Mouse (Mus musculus) C2C12 (cell line): ENCODE measurements around the gene Akap8.

Experiments used
- CTCF ChIP-seq: IDR thresholded peaks from one replicate; pipeline ENCODE4 v1.5.1; 2011; ENCODE audit not compliant: control insufficient read depth, insufficient read depth, insufficient read length
- MAX ChIP-seq: IDR thresholded peaks from one replicate; pipeline ENCODE4 v1.6.1; 2011; ENCODE audit warnings: mild to moderate bottlenecking, control low read depth
- MYOD1 ChIP-seq: IDR thresholded peaks from one replicate; pipeline ENCODE4 v1.6.1; 2011; ENCODE audit warnings: low read depth; ENCODE audit not compliant: control insufficient read depth, insufficient read length
- MYOG ChIP-seq: IDR thresholded peaks from one replicate; pipeline ENCODE4 v1.6.1; 2011; ENCODE audit not compliant: control insufficient read depth, insufficient read length; ENCODE audit errors: extremely low read depth
- USF1 ChIP-seq: IDR thresholded peaks from one replicate; pipeline ENCODE4 v1.6.1; 2011; ENCODE audit warnings: low read depth, mild to moderate bottlenecking, control low read depth, moderate library complexity

- no peak for TF ChIP-seq CTCF
- TF ChIP-seq USF1 = no peak
- no peak for TF ChIP-seq MYOG
- TF ChIP-seq MYOD1 = no peak
- no peak for TF ChIP-seq MAX
Measured at GRCm38 (mm10) chr17:32358943-32359340, 37.9 kb upstream of the Akap8 start.
